ENCODE assay signal across 7 mouse cellular contexts in the genomic region with DNA sequence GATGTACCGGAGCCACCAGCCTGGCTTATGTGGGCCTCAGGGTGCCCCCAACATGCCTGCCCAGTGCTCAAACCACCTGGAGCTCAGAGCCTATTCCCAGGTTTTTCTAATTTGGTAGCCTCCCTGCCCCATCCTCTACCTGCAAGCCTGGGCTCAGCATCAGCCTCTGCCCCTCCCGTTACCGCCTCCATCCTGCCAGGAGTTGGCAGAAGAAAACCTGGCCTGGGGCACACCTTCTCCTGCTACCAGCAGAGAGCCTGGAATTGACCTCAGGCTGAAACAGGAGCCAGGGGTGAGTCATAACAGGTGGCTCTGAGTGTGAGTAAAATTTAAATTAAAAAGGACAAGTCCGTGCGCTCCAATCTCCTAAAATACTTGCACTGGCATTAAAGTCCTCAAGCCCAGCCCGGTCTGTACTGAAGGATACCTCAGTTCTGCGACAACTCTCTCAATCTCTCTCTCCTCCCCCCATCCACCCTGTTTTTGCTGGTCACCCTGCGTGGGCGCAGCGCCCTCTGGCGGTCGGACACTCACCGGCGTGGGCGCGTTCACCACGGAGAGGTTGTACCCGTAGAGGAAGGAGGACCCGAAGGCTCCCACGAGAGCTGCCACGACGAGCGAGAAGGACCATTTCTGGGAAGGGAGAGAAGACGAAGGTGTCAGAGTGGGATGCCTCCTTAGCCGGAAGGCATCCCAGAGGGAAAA. TPM values are rescaled to one million over a fixed set of nuclear protein-coding genes. Genes with fewer than 3 reads are reported as not detected.
A peak's percentile ranks its signal among the peaks of the same experiment; 100 is the strongest.
DNase-seq lines count a peak whose midpoint lies in the region; ATAC-seq and TF ChIP-seq lines count a peak whose summit lies in the region.

No protein-coding gene starts in this region.

- 86% methylated on average over 25 of the region's 25 CpGs for WGBS in lung, adult 2 months
- 86% methylated on average over 25 of the region's 25 CpGs for WGBS in stomach, embryonic 14.5 days

- H3K36me3 ChIP-seq in stomach, embryonic 14.5 days (ENCODE audit: control insufficient read depth, insufficient read depth, low read length) = no peaks in the 10 kb centered on the region

- TF ChIP-seq CTCF in lung, adult 2 months (IDR thresholded peaks at IDR 0.05; ENCODE audit: insufficient read depth, low read length) = no peak
- TF ChIP-seq CTCF in cortical plate, adult 2 months (IDR thresholded peaks at IDR 0.05; ENCODE audit: extremely low read depth, insufficient read depth, low read length) = 0 out of 2 replicates have a peak, but pooled peaks have one; percentile 8

- TF ChIP-seq POLR2A in lung, adult 2 months (IDR thresholded peaks at IDR 0.05; ENCODE audit: borderline replicate concordance, extremely low read depth, low read depth, low read length) = no peak
- TF ChIP-seq POLR2A in cortical plate, adult 2 months (IDR thresholded peaks at IDR 0.05; ENCODE audit: extremely low read depth, insufficient read depth, low read length) = no peak

- no peaks in the 10 kb centered on the region for H3K9me3 ChIP-seq in stomach, embryonic 14.5 days (ENCODE audit: control insufficient read depth, low read depth, low read length)

- no peaks in the 10 kb centered on the region for H3K27me3 ChIP-seq in stomach, embryonic 14.5 days (ENCODE audit: control insufficient read depth, insufficient read depth, low read length)

- no peak overlapping the region for H3K4me3 ChIP-seq in lung, adult 2 months (replicated peaks; ENCODE audit: extremely low read depth, low read depth, low read length)
- no peak overlapping the region for H3K4me3 ChIP-seq in cortical plate, adult 2 months (ENCODE audit: insufficient read depth, low read length)
- no peak overlapping the region for H3K4me3 ChIP-seq in stomach, embryonic 14.5 days (ENCODE audit: low read depth, low read length)

- H3K9ac ChIP-seq in stomach, embryonic 14.5 days (replicated peaks; ENCODE audit: low read depth, low read length) = no peak overlapping the region

- H3K27ac ChIP-seq in cortical plate, adult 2 months (ENCODE audit: insufficient read depth, low read length) = no peak overlapping the region
- H3K27ac ChIP-seq in stomach, embryonic 14.5 days (ENCODE audit: low read length) = no peak overlapping the region

- DNase-seq in lung, adult 18-20 months = peak; percentile 14 to 15
- DNase-seq in lung, adult 2 months = no peak
- peak; percentile 53 to 71 for DNase-seq in adrenal gland, postnatal 36 days
- peak; percentile 31 for DNase-seq in left cerebral cortex, adult 11 months (ENCODE audit: low spot score)
- DNase-seq in MN1 (ENCODE audit: low spot score) = no peak

- peaks cover 3% of the 10 kb centered on the region; the same call in 1 of the 2 replicates for H3K4me1 ChIP-seq in lung, adult 2 months (ENCODE audit: control insufficient read depth, insufficient read depth, low read length)
- H3K4me1 ChIP-seq in cortical plate, adult 2 months (ENCODE audit: control insufficient read depth, insufficient read depth, low read length) = no peaks in the 10 kb centered on the region
- 0 out of 2 replicates have a peak, but pooled peaks cover 6% of the 10 kb centered on the region for H3K4me1 ChIP-seq in stomach, embryonic 14.5 days (ENCODE audit: control insufficient read depth, insufficient read depth, low read length)

- 0 out of 2 replicates have a peak, but pooled peaks have one; percentile 16 for ATAC-seq in stomach, embryonic 14.5 days (ENCODE audit: insufficient number of reproducible peaks, insufficient read depth, low FRiP score, low read depth)

- H3K4me2 ChIP-seq in stomach, embryonic 14.5 days (replicated peaks; ENCODE audit: low read depth, low read length) = no peak overlapping the region

RNA-seq across cellular contexts. Expression of gene Slc2a9, which starts 25.9 kb away (rescaled TPM):
- 4.9 and 5.0 TPM in 2 replicates for polyA plus RNA-seq in lung, adult 2 months (2012; rRNA removed)
- 1 to 10 TPM; 2.0 to 2.4 TPM for total RNA-seq in adrenal gland, postnatal 36 days (2021)
- 0.79 and 1.1 TPM in 2 replicates for polyA plus RNA-seq in cortical plate, adult 2 months (2012; rRNA removed)
- polyA plus RNA-seq in stomach, embryonic 14.5 days (2014; fragmentation: Nextera tagmentation; extraction: Ambion mirVana) = 0.93 and 1.3 TPM in 2 replicates

Comparison
In these comparisons a context has a peak if more than half of its experiments do, and no peak if none do; other contexts are left out.
1. DNase-seq: peak in lung, adult 18-20 months (2 of 2), adrenal gland, postnatal 36 days (2 of 2) and left cerebral cortex, adult 11 months (single experiment); none in lung, adult 2 months (single experiment) and MN1 (single experiment).